Mouse (Mus musculus) lung, embryonic 16.5 days (tissue): ENCODE measurements around the gene Alg14. TPM values are rescaled to one million over a fixed set of nuclear protein-coding genes. Genes with fewer than 3 reads are reported as not detected.

Source experiments
- ATAC-seq: fragments of 200-750 bp; cut with Nextera tagmentation; 2 replicates; pipeline ENCODE4 v1.8.0; 2017; ENCODE audit warnings: low read depth, mild to moderate bottlenecking, moderate library complexity
- H3K27ac ChIP-seq: fragments of 300-500 bp; sonication (generic); 2 replicates; pipeline ENCODE4 v1.5.1; 2014; ENCODE audit warnings: mild to moderate bottlenecking, control low read depth, low read length
- H3K27me3 ChIP-seq: fragments of 300-500 bp; sonication (generic); 2 replicates; pipeline ENCODE4 v1.6.1; 2014; ENCODE audit warnings: low read depth, low read length, mixed read lengths; ENCODE audit not compliant: control insufficient read depth, insufficient read depth
- H3K36me3 ChIP-seq: fragments of 300-500 bp; sonication (generic); 2 replicates; pipeline ENCODE4 v1.6.1; 2014; ENCODE audit warnings: low read length; ENCODE audit not compliant: control insufficient read depth, insufficient read depth
- H3K4me1 ChIP-seq: fragments of 300-500 bp; sonication (generic); replicated peaks from 2 replicates; pipeline ENCODE4 v1.6.1; 2014; ENCODE audit warnings: low read length, mixed read lengths; ENCODE audit not compliant: control insufficient read depth, insufficient read depth
- H3K4me2 ChIP-seq: fragments of 300-500 bp; sonication (generic); 2 replicates; pipeline ENCODE4 v1.6.1; 2014; ENCODE audit warnings: low read depth, low read length, control low read depth
- H3K4me3 ChIP-seq: fragments of 300-500 bp; sonication (generic); 2 replicates; pipeline ENCODE4 v1.5.1; 2014; ENCODE audit warnings: mild to moderate bottlenecking, low read length, control low read depth
- H3K9ac ChIP-seq: fragments of 300-500 bp; sonication (generic); 2 replicates; pipeline ENCODE4 v1.6.1; 2014; ENCODE audit warnings: low read length, control low read depth
- H3K9me3 ChIP-seq: fragments of 300-500 bp; sonication (generic); 2 replicates; pipeline ENCODE4 v1.6.1; 2016; ENCODE audit warnings: low read length; ENCODE audit not compliant: control insufficient read depth
- WGBS: fragments of 180-500 bp; shearing (Covaris S2); extraction: QIAGEN DNeasy Blood & Tissue Kit; methylation state at CpG from one replicate; pipeline ENCODE4 v1.1.7; 2014; 5-methylcytosine and 5-hydroxymethylcytosine counted together
- polyA plus RNA-seq: library from polyadenylated mRNA; unstranded; fragments of >200 nt; fragmentation: Nextera tagmentation; extraction: Ambion mirVana; gene quantifications from 2 replicates; pipeline ENCODE4 v1.2.1, GENCODE M21; 2015

Gene Alg14
- polyA plus RNA-seq, 1 experiment from 2014 or later = 46.6 TPM

DNA sequence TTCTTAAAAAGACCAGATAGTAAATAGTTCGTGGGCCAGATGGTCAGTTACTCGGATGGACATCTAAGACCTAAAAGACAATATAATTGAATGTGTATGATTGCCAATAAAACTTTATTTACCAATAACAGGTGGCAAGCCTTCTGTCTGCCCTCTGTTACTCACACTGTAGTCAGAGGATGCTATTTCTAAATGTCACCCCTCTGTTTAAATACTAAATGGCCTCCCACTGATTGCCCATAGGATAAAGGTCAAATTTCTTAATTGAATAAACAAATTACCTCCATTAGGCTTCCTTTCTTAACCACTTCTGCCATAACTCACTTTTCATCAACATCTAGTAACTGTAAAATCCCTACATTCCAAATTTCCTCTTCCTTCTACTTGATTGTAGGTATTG, 19.0 kb upstream of the Alg14 start:
- no peak overlapping the region for H3K4me3 ChIP-seq
- no peak overlapping the region for H3K4me2 ChIP-seq
- no peaks in the 10 kb centered on the region for H3K36me3 ChIP-seq
- no peaks in the 10 kb centered on the region for H3K9me3 ChIP-seq
- H3K27me3 ChIP-seq = no peaks in the 10 kb centered on the region
- no peaks in the 10 kb centered on the region; the same call in 1 of the 2 replicates for H3K4me1 ChIP-seq
- ATAC-seq = no peak
- H3K27ac ChIP-seq = no peak overlapping the region
- no peak overlapping the region for H3K9ac ChIP-seq
- 72% methylated on average over 2 of the region's 2 CpGs for WGBS

- Histone ChIP-seq H3K9me3 (no peaks in the 10 kb centered on the region), H3K27ac (no peak overlapping the region), H3K4me1 (no peaks in the 10 kb centered on the region; the same call in 1 of the 2 replicates), H3K27me3 (no peaks in the 10 kb centered on the region), H3K9ac (no peak overlapping the region), H3K4me2 (no peak overlapping the region), H3K4me3 (no peak overlapping the region), H3K36me3 (no peaks in the 10 kb centered on the region)
- ATAC-seq = no peak
- 95% methylated on average over 2 of the region's 2 CpGs for WGBS
These were observed 17.6 kb upstream of the Alg14 start for GRCm38 (mm10) chr3:121274010-121274409.

- ATAC-seq = no peak
- 65% methylated on average over 4 of the region's 4 CpGs for WGBS
- no peaks in the 10 kb centered on the region; the same call in 1 of the 2 replicates for H3K4me1 ChIP-seq
- H3K9ac ChIP-seq = no peak overlapping the region
- no peaks in the 10 kb centered on the region for H3K9me3 ChIP-seq
- H3K4me3 ChIP-seq = no peak overlapping the region
- H3K27ac ChIP-seq = no peak overlapping the region
- no peaks in the 10 kb centered on the region for H3K27me3 ChIP-seq
- no peaks in the 10 kb centered on the region for H3K36me3 ChIP-seq
- H3K4me2 ChIP-seq = no peak overlapping the region
These were observed 14.6 kb upstream of the Alg14 start for GRCm38 (mm10) chr3:121277009-121277408.

- Histone ChIP-seq H3K9me3 (no peaks in the 10 kb centered on the region), H3K9ac (no peak overlapping the region), H3K27me3 (no peaks in the 10 kb centered on the region), H3K4me3 (no peak overlapping the region), H3K4me2 (no peak overlapping the region), H3K4me1 (no peaks in the 10 kb centered on the region; the same call in 1 of the 2 replicates), H3K27ac (no peak overlapping the region), H3K36me3 (no peaks in the 10 kb centered on the region)
- ATAC-seq = peak; percentile 71
- WGBS = 66% methylated on average over 4 of the region's 4 CpGs
These were observed 14.0 kb upstream of the Alg14 start for GRCm38 (mm10) chr3:121277557-121277956.

DNA sequence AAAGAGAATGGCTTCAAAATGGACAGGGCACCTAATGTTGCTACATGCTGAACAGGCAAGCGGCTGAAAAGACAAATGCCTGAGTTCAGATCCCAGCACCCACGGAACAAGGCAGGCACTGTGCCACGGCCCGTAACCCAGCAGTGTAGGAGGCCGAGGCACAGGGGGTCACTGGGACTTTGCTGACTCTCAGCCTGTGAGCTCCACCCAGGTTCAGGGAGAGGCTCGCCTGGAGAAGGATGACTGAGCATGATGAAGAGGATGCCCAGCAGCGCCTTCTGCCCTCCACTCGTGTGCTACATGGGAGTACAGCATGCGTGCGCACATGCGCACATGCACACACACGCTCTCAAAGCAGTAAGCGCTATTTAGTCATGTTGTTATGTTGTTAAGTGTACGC, 11.9 kb upstream of the Alg14 start:
- H3K4me2 ChIP-seq = no peak overlapping the region

GRCm38 (mm10) chr3:121282998-121283397, 8.6 kb upstream of the Alg14 start, which contains the start of gene Tmem56:
Gene Tmem56, minus strand, starts transcription at chr3:121283098.
- no peak within 1 kb of the TSS for H3K27ac ChIP-seq

More for the DNA sequence above, 11.9 kb upstream of the Alg14 start:
- Histone ChIP-seq H3K36me3 (no peaks in the 10 kb centered on the region), H3K27ac (no peak overlapping the region), H3K27me3 (no peaks in the 10 kb centered on the region), H3K4me3 (no peak overlapping the region), H3K9me3 (no peaks in the 10 kb centered on the region), H3K9ac (no peak overlapping the region), H3K4me1 (no peaks in the 10 kb centered on the region; the same call in 1 of the 2 replicates)
- 88% methylated on average over 14 of the region's 14 CpGs for WGBS
- ATAC-seq = no peak

DNA sequence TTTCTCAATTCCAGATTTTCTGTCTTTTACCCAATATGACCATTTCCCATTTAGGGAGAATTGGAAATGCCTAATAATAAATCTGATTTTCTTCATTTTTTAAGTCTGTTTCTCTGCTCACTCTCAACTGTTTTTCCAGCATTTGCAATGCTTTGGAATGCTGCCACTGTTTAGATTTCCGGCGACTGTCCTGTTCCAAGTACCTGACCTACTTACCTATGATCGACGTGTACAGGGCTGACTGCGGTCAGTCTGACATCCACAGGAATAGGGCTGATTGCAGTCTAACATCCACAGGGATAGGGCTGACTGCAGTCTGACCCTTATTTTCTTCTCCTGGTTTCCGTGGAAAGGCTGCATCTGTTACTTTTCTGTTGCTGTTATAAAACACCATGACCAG, 6.4 kb upstream of the Alg14 start:
- Histone ChIP-seq H3K36me3 (no peaks in the 10 kb centered on the region), H3K9me3 (no peaks in the 10 kb centered on the region), H3K4me3 (no peak overlapping the region), H3K9ac (no peak overlapping the region), H3K4me1 (no peaks in the 10 kb centered on the region), H3K4me2 (no peak overlapping the region), H3K27ac (no peak overlapping the region), H3K27me3 (no peaks in the 10 kb centered on the region)
- no peak for ATAC-seq
- WGBS = 81% methylated on average over 6 of the region's 6 CpGs

More at GRCm38 (mm10) chr3:121282998-121283397, 8.6 kb upstream of the Alg14 start, which contains the start of gene Tmem56:
- no peak for ATAC-seq
- Histone ChIP-seq H3K36me3 (no peaks in the 10 kb centered on the region), H3K4me2 (no peak within 1 kb of the TSS), H3K9me3 (no peaks in the 10 kb centered on the region), H3K9ac (no peak within 1 kb of the TSS), H3K4me3 (no peak within 1 kb of the TSS), H3K27me3 (no peaks in the 10 kb centered on the region), H3K4me1 (no peaks in the 10 kb centered on the region)
- 81% methylated on average over 4 of the region's 4 CpGs for WGBS

GRCm38 (mm10) chr3:121287151-121287550, 4.4 kb upstream of the Alg14 start:
- H3K4me1 ChIP-seq = peaks cover 6% of the 10 kb centered on the region; the same call in 1 of the 2 replicates
- 89% methylated on average over 2 of the region's 2 CpGs for WGBS
- H3K27me3 ChIP-seq = no peaks in the 10 kb centered on the region

DNA sequence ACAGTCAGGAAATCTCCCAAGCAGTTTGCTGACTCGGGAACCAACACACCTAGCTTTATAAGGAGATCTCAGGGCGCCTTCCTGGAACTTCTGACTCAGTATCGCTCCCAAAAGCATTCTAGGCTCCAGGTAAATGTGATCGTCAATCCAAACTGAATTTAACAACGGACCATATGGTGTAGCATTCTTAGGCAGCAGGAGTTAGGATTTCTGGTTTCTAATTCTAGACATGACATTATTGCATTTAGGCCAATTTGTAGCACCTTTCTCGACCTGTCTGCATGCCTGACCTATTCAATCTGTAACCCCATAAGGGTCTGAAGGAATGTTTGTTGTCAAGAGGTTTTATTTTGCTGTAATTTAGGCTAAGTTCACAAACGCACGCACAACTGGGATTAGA, 892 bp upstream of the Alg14 start:
- no peak for ATAC-seq
- Histone ChIP-seq H3K4me1 (peaks cover 6% of the 10 kb centered on the region; the same call in 1 of the 2 replicates), H3K9me3 (no peaks in the 10 kb centered on the region), H3K4me2 (peak overlapping the region; percentile 80), H3K36me3 (no peaks in the 10 kb centered on the region), H3K27me3 (no peaks in the 10 kb centered on the region), H3K9ac (peak overlapping the region; percentile 73), H3K27ac (peak overlapping the region; percentile 93), H3K4me3 (peak overlapping the region; percentile 59)
- whole genome bisulfite sequencing = 62% methylated on average over 8 of the region's 8 CpGs

More at GRCm38 (mm10) chr3:121287151-121287550, 4.4 kb upstream of the Alg14 start:
- no peak overlapping the region for H3K9ac ChIP-seq
- H3K9me3 ChIP-seq = no peaks in the 10 kb centered on the region
- no peaks in the 10 kb centered on the region for H3K36me3 ChIP-seq
- H3K4me2 ChIP-seq = no peak overlapping the region
- no peak overlapping the region for H3K27ac ChIP-seq
- no peak overlapping the region for H3K4me3 ChIP-seq
- ATAC-seq = no peak

DNA sequence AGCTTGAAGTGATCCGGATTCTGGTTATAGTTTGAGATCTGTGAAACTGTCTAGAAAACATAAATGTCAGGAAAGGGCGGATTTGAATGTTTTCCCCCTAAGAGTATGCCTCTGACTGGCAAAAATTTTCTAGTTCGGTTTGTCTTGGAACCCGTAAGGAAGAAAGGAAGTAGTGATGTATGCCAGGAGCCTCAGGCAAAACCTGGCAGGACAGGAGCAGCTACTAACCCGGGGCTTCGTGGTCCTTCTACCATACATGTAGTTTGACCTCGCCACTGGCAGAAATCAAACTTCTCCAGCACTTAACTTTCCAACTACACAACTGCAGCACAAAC, 381 bp upstream of the Alg14 start:
- peak overlapping the region; percentile 59 for H3K4me3 ChIP-seq
- H3K27me3 ChIP-seq = no peaks in the 10 kb centered on the region
- peak overlapping the region; percentile 93 for H3K27ac ChIP-seq
- H3K4me1 ChIP-seq = peaks cover 6% of the 10 kb centered on the region; the same call in 1 of the 2 replicates
- no peaks in the 10 kb centered on the region for H3K36me3 ChIP-seq
- no peak; the same call in 1 of the 2 replicates for ATAC-seq
- H3K9ac ChIP-seq = peak overlapping the region; percentile 73
- WGBS = 3% methylated on average over 7 of the region's 7 CpGs
- H3K4me2 ChIP-seq = peak overlapping the region; percentile 80
- H3K9me3 ChIP-seq = no peaks in the 10 kb centered on the region
